Mouse (Mus musculus): ENCODE data around the gene Amer3.

DNA sequence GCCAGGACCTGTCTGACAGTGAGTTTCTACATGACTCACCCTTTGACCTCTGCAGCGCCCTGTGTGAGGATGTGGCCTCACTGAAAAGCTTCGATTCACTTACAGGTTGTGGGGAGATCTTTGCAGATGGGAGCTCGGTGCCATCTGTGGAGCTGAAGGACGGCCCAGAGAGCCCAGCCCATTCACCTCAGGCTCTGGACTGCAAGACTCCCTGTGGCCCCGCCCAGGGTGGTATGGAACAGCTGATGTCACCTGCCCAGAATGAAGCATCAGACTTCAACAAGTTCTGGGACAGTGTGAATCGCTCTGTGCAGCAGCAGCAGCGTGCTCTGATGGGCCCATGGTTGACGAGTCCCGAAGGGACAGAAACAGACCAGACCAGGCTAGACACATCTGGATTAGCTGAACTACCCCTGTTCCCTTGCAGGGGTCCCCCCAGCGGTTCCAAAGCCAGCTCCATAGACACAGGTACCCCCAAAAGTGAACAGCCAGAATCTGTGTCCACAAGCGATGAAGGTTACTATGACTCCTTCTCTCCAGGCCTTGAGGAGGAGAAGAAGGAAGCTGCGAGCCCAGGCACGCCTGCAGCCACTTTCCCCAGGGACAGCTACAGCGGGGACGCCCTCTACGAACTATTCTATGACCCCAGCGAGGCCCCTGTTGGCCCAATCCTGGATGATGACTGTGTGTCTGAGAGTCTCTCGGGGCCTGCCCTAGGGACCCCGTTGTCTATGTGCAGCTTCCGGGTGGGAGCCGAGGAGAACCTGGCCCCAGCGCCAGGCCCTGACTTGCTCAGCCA, 8.0 kb downstream of the Amer3 start:
- no peak for TF ChIP-seq CTCF (IDR thresholded peaks at IDR 0.05; ENCODE audit: low read depth, low read length)
- no peak for TF ChIP-seq POLR2A (IDR thresholded peaks at IDR 0.05; ENCODE audit: borderline replicate concordance, low read depth, low read length)
